Mouse (Mus musculus): ENCODE data around the gene Angptl2.

GRCm38 (mm10) chr2:33274719-33275490 lies 59.0 kb downstream of the Angptl2 start:
- TF ChIP-seq CTCF (IDR thresholded peaks at IDR 0.05), result no peak
- TF ChIP-seq EP300 (IDR thresholded peaks at IDR 0.05), result no peak

All from lung, postnatal 0 days (tissue).